Mouse (Mus musculus) heart, postnatal 25 days (tissue): ENCODE data around the gene Vdr. TPM values are rescaled to one million over a fixed set of nuclear protein-coding genes. Genes with fewer than 3 reads are reported as not detected.

Source experiments
- total RNA-seq, 2 experiments: library from RNA; stranded (reverse); gene quantifications; 2 replicates each; pipeline ENCODE4 v1.2.3; 2021

Vdr gene
- total RNA-seq, 2 experiments from 2014 or later, result 1.5 to 2.5 TPM

Other genes with a start within 250 kb of the Vdr start
- gene Rpap3, start 204.8 kb downstream of the Vdr start, total RNA-seq, result 10 to 100 TPM; 12.8 to 14.3 TPM
- gene Endou, start 179.3 kb downstream of the Vdr start, total RNA-seq, result 1 to 10 TPM; 1.4 to 1.8 TPM
- 10 to 100 TPM; 20.7 to 26.5 TPM for gene Rapgef3, start 142.7 kb downstream of the Vdr start, total RNA-seq
- 10 to 100 TPM; 76.5 to 83.0 TPM for gene Slc48a1, start 132.1 kb downstream of the Vdr start, total RNA-seq
- gene Hdac7, start 66.1 kb downstream of the Vdr start, total RNA-seq, result 10 to 100 TPM; 30.3 to 33.0 TPM
- gene Tmem106c, start 53.6 kb upstream of the Vdr start, total RNA-seq, result 10 to 100 TPM; 10.9 to 15.3 TPM
- under 1 TPM; 0.36 to 0.52 TPM for gene Col2a1, start 94.1 kb upstream of the Vdr start, total RNA-seq
- 100 to 1,000 TPM; 887 to 925 TPM for gene Pfkm, start 182.0 kb upstream of the Vdr start, total RNA-seq
- gene Senp1, start 183.1 kb upstream of the Vdr start, total RNA-seq, result 10 to 100 TPM in 1 of 2 experiments, 1 to 10 TPM in 1; 9.9 to 10.2 TPM